Mouse (Mus musculus): ENCODE measurements around the gene Zfp879.

Zfp879 gene

DNA sequence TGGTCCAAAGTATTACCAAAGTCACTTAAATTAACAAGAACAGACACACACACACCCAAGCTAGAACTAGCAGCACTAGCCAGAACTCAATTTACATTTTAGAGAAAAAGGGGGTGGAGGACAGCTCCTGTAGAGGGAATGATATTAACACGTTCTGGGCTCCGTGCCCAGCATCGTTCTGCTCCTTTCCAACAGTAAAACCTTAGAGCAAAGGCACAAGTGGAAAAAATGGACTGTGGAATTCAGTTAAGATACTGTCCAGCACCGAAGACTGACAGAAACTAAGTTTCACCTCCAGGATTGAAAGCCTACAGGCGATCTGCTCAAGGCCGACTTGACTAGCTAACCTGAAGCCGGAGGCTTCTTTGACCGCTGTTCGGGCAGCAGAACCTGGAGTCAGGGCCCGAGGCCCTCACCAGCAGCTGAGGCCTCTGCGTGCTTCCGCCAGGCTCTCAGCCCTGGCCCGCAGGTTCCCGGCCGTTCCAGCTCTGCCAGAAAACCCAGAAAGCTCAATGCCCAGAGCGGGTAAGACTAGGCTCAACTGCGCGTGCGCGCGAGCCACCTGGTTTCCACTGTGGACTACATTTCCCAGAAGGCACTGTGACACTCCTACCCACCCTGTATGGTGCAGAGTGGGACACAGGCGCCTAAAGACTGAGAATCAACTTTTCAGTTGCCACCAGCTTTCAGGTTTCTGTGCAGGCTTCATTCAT lies at the start of gene Zfp879:
Zfp879 (minus strand) TSS at position 530 of the 713 bp plus-strand sequence.
- peak; percentile 85 to 87 for DNase-seq (ENCODE audit: low spot score in 2 of 2)

DNA sequence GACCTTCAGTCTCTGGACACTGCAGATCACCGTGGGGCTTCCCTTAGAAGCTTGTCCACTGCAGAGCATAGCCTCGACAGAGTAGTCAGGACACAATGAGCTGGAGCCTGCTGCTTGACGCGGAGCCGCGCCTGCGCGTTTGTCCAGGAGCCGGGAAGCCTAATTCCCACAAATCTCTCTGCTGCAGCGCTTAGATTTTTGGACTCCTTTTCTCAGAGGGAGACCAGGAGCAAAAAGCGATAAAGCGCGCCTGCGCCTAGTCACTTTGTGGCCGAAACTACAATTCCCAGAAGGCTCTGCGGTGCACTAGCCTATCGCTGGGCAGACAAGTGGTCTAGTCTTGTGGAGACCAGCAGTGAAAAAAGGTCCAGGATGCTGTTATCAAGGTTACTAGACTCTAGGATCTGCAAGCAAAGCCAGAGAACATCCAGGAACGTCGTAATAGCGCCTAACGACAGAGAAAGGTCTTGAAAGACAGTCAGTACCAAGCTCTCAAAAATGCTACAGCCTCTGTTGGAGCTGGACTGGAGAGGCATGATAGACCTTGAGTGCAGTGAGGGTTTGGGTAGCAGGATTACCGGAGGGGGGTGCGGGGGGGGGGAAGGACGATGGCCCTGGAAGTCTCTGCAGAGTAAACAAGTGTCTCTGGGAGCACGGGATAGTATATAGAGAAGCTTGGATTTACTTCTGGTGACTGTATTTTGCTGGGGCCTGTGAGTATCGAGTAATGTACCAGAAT lies 46.2 kb upstream of the Zfp879 start, which contains the start of gene Zfp454:
Zfp454 (minus strand) TSS at position 262 of the 739 bp plus-strand sequence.
- DNase-seq (ENCODE audit: low spot score in 2 of 2): peak; percentile 69 to 77

DNA sequence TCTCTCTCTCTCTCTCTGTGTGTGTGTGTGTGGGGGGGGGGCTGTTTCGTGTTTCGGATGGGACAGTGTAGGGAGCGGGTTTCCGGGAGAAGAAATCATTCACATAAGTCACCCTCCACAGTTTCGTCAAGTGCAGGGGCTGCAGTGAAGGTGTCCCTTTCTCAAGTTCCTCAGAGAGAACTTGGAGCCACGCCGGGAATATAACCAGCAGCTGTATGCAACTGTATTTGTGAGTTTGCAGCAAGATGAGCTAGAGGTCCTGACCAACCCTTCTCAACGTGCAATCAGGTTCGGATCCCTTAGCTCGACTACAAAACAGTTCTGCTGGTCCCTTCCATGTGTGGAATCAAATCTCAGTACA lies 45.6 kb upstream of the Zfp879 start:
- DNase-seq (ENCODE audit: low spot score in 2 of 2): no peak

DNA sequence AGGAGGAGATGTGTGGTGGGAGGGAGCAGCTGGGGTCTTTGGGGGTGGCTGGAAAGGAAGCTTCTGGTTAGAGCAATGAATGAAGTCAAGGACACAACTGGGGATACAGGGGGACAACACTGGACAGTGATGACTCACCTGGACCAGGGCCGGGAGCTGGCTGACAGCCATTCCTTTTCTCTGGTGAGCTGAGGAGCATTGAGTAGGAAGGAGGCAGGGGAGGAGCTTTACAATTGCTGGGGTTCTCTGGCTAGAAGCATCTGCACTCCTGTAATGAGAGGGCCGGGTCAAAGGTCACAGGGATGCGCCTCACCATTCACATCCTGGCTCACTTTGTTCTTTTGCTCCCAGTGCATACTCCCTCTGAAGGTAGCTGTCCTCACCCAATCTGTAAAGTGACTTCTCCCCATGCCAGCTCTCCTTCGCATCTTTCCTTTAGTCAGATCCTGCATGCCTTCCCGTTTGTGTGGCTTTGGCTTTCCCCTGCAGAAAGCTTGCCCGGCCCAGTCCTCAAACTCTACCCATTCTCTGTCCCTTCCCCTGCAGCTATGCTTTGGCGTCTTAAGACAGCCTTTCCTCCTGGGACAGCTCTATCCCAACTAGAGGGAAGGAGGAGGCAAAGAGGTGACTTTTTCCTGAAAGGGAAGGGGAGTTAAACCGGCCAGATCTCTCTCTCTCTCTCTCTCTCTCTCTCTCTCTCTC lies 45.0 kb upstream of the Zfp879 start:
- DNase-seq (ENCODE audit: low spot score in 2 of 2): no peak

DNA sequence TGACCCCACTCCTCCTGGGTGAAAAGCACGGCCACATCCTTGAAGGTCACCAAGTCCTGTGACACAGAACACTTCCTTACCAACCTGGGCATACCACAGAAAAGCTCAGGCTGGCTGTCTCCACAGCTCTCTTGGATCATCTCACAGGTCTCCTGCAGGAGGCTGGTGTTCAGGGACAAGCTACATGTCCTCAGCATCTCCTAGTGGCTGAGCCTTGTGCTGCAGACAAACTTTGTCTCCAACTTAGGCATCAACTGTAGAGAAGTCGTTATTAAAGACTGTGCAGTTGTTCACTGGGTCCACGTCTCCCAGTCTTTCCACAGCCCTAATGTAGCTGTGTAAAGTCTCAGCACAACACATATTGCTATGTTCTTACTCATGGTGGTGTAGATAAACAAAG lies 42.4 kb upstream of the Zfp879 start:
- DNase-seq (ENCODE audit: low spot score in 2 of 2): no peak

DNA sequence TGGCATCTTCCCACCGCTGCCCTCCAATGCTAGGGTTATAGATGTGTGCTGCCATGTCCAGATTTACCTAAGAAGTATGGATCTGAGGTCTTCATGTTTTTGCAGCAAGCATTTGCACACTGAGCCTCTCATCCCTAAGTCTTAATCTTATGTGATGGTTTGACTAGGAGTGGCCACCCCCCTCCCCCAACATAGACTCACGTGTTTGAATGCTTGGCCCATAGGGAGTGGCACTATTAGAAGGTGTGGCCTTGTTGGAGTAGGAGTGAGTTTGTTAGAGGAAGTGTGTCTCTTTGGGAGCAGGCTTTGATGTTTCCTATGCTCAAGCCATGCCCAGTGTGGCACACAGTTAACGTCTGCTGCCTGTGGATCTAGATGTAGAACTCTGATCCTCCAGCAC lies 37.3 kb upstream of the Zfp879 start:
- DNase-seq (ENCODE audit: low spot score in 2 of 2): no peak

DNA sequence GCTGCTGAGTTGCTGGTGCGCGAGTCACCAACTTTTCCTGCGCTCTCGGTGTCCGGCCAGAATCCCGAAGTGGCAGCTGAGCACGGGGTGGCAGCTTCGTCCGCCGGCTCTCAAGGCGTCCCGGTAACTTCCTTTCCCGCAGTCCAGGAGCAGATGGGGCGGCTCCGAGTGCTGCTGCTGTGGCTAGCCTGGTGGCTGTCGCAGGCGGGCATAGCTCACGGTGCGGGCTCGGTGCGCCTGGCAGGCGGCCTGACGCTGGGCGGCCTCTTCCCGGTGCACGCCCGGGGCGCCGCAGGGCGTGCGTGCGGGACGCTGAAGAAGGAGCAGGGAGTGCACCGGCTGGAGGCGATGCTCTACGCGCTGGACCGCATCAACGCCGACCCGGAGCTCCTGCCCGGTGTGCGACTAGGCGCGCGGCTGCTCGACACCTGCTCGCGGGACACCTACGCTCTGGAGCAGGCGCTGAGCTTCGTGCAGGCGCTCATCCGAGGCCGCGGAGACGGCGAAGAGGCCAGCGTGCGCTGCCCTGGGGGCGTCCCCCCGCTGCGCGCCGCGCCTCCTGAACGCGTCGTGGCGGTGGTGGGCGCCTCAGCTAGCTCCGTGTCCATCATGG lies 9.7 kb upstream of the Zfp879 start:
- peak in 1 of 2 experiments; percentile 19 for DNase-seq (ENCODE audit: low spot score in 2 of 2)

DNA sequence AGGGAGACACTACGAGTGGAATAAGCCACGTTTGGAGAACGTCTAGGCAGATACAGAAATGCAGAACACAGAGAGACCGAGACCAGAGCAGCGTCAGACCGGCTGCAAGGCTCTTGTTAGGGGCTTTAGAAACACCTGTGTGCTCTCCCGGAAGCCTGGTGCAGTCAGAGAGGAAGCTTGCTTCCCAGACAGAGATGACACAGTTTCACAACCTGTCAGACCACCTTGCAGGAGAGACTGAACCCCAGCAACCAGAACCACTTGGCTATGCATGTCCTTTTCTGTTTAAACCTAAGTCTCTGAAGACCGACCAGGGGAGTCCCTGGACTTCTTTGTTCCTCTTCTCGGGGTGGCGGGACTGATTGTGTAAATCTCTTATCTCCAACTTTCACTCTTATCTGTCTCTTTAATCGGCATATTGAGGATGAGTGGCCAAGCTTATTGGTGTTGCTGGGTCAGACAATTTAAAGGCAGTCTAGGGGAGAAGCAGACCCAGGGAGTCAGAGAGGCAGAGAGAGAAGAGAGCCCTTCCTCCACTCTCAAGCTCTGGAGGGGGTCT lies 8.9 kb upstream of the Zfp879 start, which contains the start of gene Grm6:
Grm6 (plus strand) TSS at position 509 of the 559 bp plus-strand sequence.
- DNase-seq (ENCODE audit: low spot score in 2 of 2): no peak

DNA sequence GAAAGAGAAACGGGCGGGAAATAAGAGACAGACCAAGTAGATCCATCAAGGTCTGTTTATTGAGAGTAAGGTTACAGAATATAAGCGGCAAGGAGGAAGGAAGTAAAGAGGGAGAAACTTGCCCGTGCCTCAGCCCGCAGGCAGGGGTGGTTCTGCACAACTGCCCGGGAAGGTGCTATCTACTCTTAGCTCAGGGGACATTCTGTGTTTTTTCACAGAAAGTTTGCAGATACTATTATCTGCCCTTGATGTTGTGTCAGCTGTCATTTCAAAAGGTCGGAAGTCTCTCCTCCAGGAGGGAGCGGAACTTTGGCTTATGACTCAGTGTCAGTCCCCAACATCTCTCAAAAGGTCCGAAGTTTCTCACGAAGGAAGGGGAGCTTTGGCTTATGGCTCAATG lies 8.0 kb upstream of the Zfp879 start:
- DNase-seq (ENCODE audit: low spot score in 2 of 2): no peak

DNA sequence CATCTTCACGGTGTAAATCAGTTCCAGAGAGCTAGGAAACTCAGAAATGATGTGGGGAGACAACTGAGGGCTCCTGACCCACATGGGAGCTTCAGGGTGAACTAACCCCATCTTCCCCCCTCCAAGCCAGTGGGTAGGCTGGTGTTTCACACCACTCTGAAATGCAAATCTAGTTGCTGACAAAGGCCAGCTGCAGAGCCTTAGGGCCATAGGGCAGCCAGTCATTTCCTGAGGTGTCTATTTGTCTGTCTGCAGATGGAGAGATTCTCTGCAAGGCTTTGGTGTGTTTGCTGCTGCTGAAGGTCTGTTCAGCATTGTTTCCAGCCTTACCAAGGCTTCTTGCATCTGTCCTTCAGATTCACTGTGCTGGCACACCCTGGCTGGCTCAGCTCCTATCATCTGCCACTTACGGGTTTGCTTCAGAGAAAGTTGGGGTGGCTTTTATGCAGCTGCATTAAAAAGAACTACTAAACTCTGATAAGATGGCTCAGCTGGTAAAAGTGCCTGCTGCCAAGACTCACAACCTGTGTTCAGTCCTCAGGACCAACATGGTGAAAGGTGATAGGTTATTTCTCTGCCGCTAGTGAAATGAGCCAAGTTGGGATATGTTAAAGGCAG lies 7.3 kb upstream of the Zfp879 start:
- no peak for DNase-seq (ENCODE audit: low spot score in 2 of 2)

DNA sequence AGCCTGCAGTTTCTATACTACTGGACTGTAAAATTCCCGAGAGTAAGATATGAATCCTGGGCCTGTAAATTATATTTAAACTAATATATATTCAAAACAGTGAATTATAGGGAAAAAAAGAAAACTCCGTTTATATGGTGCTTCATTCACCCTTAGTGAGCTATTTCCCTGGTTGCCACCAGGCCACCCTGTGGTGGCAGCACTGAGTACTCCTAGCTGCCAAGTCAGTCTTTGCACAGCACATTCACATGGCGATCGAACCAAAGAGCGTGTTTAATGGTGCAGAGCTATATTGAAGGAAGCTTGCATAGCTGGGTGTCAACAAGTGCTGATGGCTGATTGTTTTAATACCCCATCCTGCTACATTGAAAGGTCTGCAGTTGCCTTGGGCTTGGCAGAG lies 5.7 kb upstream of the Zfp879 start:
- no peak for DNase-seq (ENCODE audit: low spot score in 2 of 2)

DNA sequence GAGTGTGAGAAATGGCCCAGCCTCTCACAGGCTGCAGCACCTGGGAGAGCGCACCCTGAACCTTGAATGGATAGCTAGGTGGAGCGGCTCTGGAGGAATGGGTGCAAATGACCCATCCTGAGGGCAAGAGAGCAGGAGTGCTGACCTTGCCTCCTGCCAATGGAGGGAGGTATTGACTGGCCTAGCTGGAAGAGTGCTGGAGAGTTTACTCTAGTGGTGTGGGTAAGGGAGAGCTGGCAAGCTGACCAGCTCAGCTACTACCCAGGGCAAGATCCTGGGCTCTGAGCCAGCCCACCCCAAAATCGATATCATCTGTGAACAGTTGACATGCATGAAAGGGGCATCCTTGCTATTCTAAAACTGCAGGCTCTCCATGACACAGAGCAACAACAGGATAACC lies 4.6 kb upstream of the Zfp879 start:
- DNase-seq (ENCODE audit: low spot score in 2 of 2): no peak

DNA sequence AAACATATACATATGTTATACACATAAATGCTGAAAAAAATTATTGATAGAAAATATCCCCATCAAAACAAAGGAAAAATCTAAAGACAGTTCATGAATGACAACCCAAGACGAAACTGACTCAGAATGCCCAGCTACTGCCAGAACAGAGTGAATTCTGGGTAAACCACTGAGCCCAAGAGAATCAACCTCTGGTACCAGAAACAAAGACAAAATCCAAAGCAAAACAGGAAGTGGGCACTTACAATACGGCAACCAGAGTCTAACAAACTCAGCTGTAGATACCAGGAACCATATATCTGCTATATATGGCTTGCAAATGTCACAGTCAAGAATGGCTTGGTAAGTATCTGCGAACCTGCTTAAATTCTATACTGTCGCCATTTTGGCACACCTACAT lies 5.6 kb downstream of the Zfp879 start:
- DNase-seq (ENCODE audit: low spot score in 2 of 2): no peak

DNA sequence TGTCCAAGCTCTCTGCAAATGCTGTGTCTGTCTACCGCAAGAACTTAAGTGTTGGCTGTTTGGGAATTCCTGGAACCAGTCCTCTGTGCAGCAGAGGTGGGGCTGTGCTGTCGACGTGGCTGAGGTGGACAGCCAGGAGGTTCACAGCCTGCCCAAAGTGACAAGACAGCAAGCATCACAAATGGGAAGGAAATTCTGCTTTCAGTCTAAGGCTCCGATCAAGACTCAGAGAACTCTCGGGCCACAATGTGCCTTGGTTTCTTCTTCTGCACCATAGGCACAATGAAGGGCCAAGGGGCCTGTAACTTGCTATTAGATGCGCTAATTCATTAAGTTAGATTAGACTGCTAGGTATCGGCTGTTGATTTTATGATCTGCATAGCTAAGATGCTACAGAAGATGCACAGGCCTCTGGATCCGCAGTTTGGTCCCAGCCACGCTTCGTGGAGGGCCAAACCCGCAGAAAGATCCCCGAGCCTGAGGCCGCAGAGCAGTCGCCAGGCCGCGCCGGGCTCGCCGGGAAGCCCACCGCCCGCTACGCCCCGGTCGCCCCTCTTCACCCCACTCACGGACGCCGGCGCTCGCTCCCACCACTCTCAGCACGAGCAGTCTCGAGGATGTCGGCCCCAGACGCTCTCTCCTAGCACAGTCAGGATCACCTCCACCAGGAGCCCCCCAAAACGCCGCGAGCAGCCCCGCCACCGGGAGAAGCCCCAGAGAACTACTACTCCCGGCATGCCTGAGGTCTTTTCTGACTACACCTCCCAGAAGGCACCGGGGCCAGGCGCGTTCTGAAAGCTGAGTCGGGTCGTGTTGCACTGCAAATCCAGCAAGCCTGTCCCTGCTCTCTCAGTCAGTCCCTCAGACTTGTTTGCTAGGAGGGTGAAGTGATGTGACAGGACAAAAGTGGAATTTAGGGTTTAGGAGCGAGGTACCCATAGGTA lies 14.1 kb downstream of the Zfp879 start, which contains the start of gene Zfp354c:
Zfp354c (minus strand) TSS at position 715 of the 944 bp plus-strand sequence.
- DNase-seq (ENCODE audit: low spot score in 2 of 2): peak; percentile 75 to 77

DNA sequence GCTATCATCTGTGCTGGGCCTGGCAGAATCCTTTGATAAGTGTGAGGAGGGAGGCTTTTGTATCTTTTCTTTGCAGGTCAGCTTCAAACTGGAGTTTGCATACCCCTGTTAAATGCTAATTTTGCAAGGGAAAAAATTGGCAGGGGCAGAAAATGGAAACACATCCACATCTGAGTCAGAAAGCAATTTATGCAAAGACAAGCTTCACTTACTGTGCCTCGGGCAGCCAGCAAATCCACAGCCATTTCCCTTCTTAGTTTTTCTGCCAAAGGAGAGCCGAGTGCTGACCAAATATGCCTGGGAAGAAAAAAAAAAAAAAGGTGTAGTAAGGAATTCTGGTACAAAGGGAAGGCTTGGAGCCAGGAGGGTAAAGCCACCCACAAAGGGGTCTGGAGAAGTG lies 15.1 kb downstream of the Zfp879 start:
- DNase-seq (ENCODE audit: low spot score in 2 of 2): no peak

DNA sequence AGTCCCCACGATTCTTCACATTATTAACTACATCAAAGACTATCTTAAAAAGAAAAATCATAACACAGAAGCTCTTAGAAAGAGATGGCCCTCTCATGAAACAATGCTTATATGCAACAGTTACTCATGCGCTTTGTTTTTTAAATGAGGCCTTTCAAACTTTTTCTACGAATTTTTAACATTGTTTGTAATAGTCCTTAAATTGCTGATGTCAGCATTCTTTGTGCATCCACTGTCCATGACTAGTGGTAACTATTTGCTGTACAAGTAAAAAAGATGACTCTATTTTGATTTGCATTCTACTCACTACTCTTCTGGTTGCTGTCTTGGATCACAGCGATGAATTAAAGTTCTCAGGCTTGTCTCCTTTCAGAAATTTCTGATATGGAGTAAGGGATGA lies 27.1 kb downstream of the Zfp879 start:
- DNase-seq (ENCODE audit: low spot score in 2 of 2): no peak

DNA sequence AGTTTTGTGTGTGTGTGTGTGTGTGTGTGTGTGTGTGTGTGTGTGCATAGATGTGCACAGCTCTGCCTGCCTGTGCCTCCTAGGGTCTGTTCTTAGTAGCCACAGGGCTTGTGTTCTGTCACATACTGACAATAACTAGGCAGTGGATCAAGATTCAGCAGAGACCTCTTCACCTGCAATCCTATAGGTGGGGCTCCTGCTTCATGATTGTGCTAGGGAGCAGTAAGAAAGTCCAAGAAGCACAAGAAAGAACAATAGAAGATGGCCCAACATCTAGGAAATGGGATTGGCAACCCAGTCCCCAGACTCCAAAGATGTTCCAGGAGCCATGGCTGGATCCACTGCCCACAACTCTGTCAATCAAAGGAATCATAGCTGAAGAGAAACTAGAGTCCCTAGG lies 42.5 kb downstream of the Zfp879 start:
- DNase-seq (ENCODE audit: low spot score in 2 of 2): no peak

DNA sequence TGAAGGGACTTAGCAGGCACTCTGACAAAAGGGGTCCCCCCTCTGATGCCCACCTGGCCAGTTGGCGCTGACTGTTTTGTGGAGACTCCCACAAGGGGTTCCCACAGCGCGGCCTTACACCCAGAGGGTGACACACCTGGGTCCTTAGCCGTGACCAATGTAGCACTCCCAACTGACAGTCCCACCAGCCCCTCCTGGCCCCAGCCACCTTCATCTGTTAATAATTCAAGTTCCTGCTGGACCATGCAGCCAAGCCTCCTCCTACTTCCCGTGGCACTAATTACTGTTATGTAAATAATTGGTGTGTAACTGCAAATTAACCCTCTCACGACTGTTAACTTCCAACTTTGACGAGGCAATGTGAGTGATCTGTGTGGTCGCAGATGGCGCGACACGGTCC lies 43.7 kb downstream of the Zfp879 start:
- DNase-seq (ENCODE audit: low spot score in 2 of 2): no peak
